Mouse (Mus musculus) CH12.LX (cell line): ENCODE measurements at regions not wholly inside any gene's neighbourhood (a gene's known extent, or its start where the extent isn't known, plus 50 kb on each side); places are given as distances from the start of the nearest gene placed in this dataset.

Experiments used
- DNase-seq: peaks from one replicate; pipeline ENCODE4 v3.0.0-alpha.2; 2013; ENCODE audit errors: extremely low read depth
- H3K27ac ChIP-seq: 2 replicates; pipeline ENCODE4 v1.5.1; 2012; ENCODE audit warnings: low read depth, mild to moderate bottlenecking, control low read depth, moderate library complexity; ENCODE audit not compliant: insufficient read depth
- H3K27me3 ChIP-seq: replicated peaks from 2 replicates; pipeline ENCODE3; 2012; ENCODE audit warnings: inconsistent platforms
- H3K36me3 ChIP-seq, 2 experiments: replicated peaks in 1 of 2; 2 replicates each; pipeline versions ENCODE3 to v1.6.1; 2012; ENCODE audit warnings: inconsistent platforms in 1 of 2, low read length in 1 of 2, mild to moderate bottlenecking in 1 of 2, mixed read lengths in 1 of 2, moderate library complexity in 1 of 2; ENCODE audit not compliant: control insufficient read depth in 1 of 2, insufficient read depth in 1 of 2
- H3K4me1 ChIP-seq, 2 experiments: 2 replicates each; pipeline ENCODE4 v1.6.1; 2012; ENCODE audit warnings: inconsistent platforms in 1 of 2, moderate library complexity in 1 of 2; ENCODE audit not compliant: insufficient read depth in 2 of 2, control insufficient read depth in 1 of 2
- H3K4me2 ChIP-seq: 2 replicates; pipeline ENCODE4 v1.6.1; 2012; ENCODE audit warnings: low read depth, mild to moderate bottlenecking, control low read depth; ENCODE audit not compliant: poor library complexity, insufficient read depth, severe bottlenecking
- H3K4me3 ChIP-seq, 3 experiments: fragments of 150-350 bp in 1 of 3; sonication (generic) in 1 of 3; replicated peaks in 1 of 3; 2 replicates each; pipeline versions ENCODE3 to v1.5.1; 2011 to 2012; ENCODE audit warnings: low read depth in 2 of 3, low read length in 2 of 3, mild to moderate bottlenecking in 2 of 3, moderate library complexity in 2 of 3, control low read depth in 1 of 3, improper control_type of control experiment in 1 of 3, inconsistent platforms in 1 of 3, mixed read lengths in 1 of 3; ENCODE audit not compliant: poor library complexity in 1 of 3
- H3K79me2 ChIP-seq: replicated peaks from 2 replicates; pipeline ENCODE4 v1.6.1; 2012; ENCODE audit warnings: mild to moderate bottlenecking, moderate library complexity; ENCODE audit not compliant: control insufficient read depth, poor library complexity, insufficient read depth, severe bottlenecking; ENCODE audit errors: extremely low read depth
- H3K9ac ChIP-seq: 2 replicates; pipeline ENCODE4 v1.6.1; 2012; ENCODE audit warnings: low read depth, mild to moderate bottlenecking, control low read depth, moderate library complexity; ENCODE audit not compliant: insufficient read depth
- H3K9me3 ChIP-seq: replicated peaks from 2 replicates; pipeline ENCODE3; 2012; ENCODE audit warnings: low read length, inconsistent platforms, mixed read lengths
- CTCF ChIP-seq, 2 experiments: IDR thresholded peaks in 1 of 2; conservative IDR thresholded peaks in 1 of 2; 2 replicates each; pipeline ENCODE4 v1.5.1; 2011 to 2012; ENCODE audit warnings: low read depth in 2 of 2, low read length in 2 of 2, improper control_type of control experiment in 1 of 2, inconsistent platforms in 1 of 2, mild to moderate bottlenecking in 1 of 2, moderate library complexity in 1 of 2
- ELF1 ChIP-seq: IDR thresholded peaks from 2 replicates; pipeline ENCODE4 v1.6.1; 2014; ENCODE audit warnings: low read depth, mild to moderate bottlenecking, inconsistent platforms, low read length, improper control_type of control experiment
- ETS1 ChIP-seq: conservative IDR thresholded peaks from 2 replicates; pipeline ENCODE4 v1.6.1; 2012; ENCODE audit warnings: low read depth, mild to moderate bottlenecking, inconsistent platforms, low read length, improper control_type of control experiment, moderate library complexity
- GABPA ChIP-seq: IDR thresholded peaks from 2 replicates; pipeline ENCODE4 v1.6.1; 2012; ENCODE audit warnings: low read depth, low read length, improper control_type of control experiment, inconsistent platforms; ENCODE audit not compliant: insufficient replicate concordance
- IRF4 ChIP-seq: IDR thresholded peaks from 2 replicates; pipeline ENCODE4 v1.6.1; 2014; ENCODE audit warnings: low read depth, mild to moderate bottlenecking, inconsistent platforms, low read length, improper control_type of control experiment
- JUN ChIP-seq: IDR thresholded peaks from 2 replicates; pipeline ENCODE4 v1.6.1; 2011; ENCODE audit warnings: low read depth, mild to moderate bottlenecking, low read length, improper control_type of control experiment, moderate library complexity; ENCODE audit not compliant: insufficient read depth
- JUND ChIP-seq: conservative IDR thresholded peaks from 2 replicates; pipeline ENCODE4 v1.6.1; 2011; ENCODE audit warnings: low read depth, low read length, improper control_type of control experiment
- MAX ChIP-seq: IDR thresholded peaks from 2 replicates; pipeline ENCODE4 v1.6.1; 2011; ENCODE audit warnings: low read length, improper control_type of control experiment
- MAZ ChIP-seq: IDR thresholded peaks from 2 replicates; pipeline ENCODE4 v1.6.1; 2012; ENCODE audit warnings: low read depth, mild to moderate bottlenecking, inconsistent platforms, low read length, improper control_type of control experiment, moderate library complexity
- MXI1 ChIP-seq: IDR thresholded peaks from 2 replicates; pipeline ENCODE4 v1.6.1; 2011; ENCODE audit warnings: mild to moderate bottlenecking, low read depth, low read length, improper control_type of control experiment
- MYC ChIP-seq: IDR thresholded peaks from 2 replicates; pipeline ENCODE4 v1.6.1; 2011; ENCODE audit warnings: low read depth, mild to moderate bottlenecking, improper control_type of control experiment, low read length
- NRF1 ChIP-seq: IDR thresholded peaks from 2 replicates; pipeline ENCODE4 v1.6.1; 2014; ENCODE audit warnings: low read depth, mild to moderate bottlenecking, inconsistent platforms, low read length, improper control_type of control experiment, moderate library complexity
- POLR2A ChIP-seq: IDR thresholded peaks from 2 replicates; pipeline ENCODE4 v1.6.1; 2011; ENCODE audit warnings: low read depth, mild to moderate bottlenecking, improper control_type of control experiment, low read length
- RAD21 ChIP-seq: IDR thresholded peaks from 2 replicates; pipeline ENCODE4 v1.6.1; 2011; ENCODE audit warnings: low read depth, mild to moderate bottlenecking, low read length, improper control_type of control experiment, moderate library complexity
- RCOR1 ChIP-seq: conservative IDR thresholded peaks from 2 replicates; pipeline ENCODE4 v1.6.1; 2012; ENCODE audit warnings: low read depth, mild to moderate bottlenecking, inconsistent platforms, low read length, improper control_type of control experiment
- SIN3A ChIP-seq: IDR thresholded peaks from 2 replicates; pipeline ENCODE4 v1.6.1; 2012; ENCODE audit warnings: low read length, improper control_type of control experiment, inconsistent platforms
- TBP ChIP-seq: conservative IDR thresholded peaks from 2 replicates; pipeline ENCODE4 v1.6.1; 2011; ENCODE audit warnings: low read depth, low read length, improper control_type of control experiment
- TCF12 ChIP-seq: IDR thresholded peaks from 2 replicates; pipeline ENCODE4 v1.6.1; 2014; ENCODE audit warnings: low read depth, mild to moderate bottlenecking, inconsistent platforms, low read length, improper control_type of control experiment
- UBTF ChIP-seq: IDR thresholded peaks from 2 replicates; pipeline ENCODE4 v1.6.1; 2012; ENCODE audit warnings: low read depth, mild to moderate bottlenecking, inconsistent platforms, low read length, improper control_type of control experiment, moderate library complexity
- USF1 ChIP-seq: IDR thresholded peaks from 2 replicates; pipeline ENCODE4 v1.6.1; 2014; ENCODE audit warnings: low read depth, mild to moderate bottlenecking, inconsistent platforms, low read length, improper control_type of control experiment
- USF2 ChIP-seq: conservative IDR thresholded peaks from 2 replicates; pipeline ENCODE4 v1.6.1; 2011; ENCODE audit warnings: low read depth, low read length, improper control_type of control experiment
- ZC3H11A ChIP-seq: IDR thresholded peaks from 2 replicates; pipeline ENCODE4 v1.6.1; 2012; ENCODE audit warnings: low read depth, mild to moderate bottlenecking, inconsistent platforms, low read length, improper control_type of control experiment
- ZKSCAN1 ChIP-seq: IDR thresholded peaks from 2 replicates; pipeline ENCODE4 v1.6.1; 2012; ENCODE audit warnings: low read depth, inconsistent platforms, low read length, improper control_type of control experiment, borderline replicate concordance
- ZMIZ1 ChIP-seq: IDR thresholded peaks from 2 replicates; pipeline ENCODE4 v1.6.1; 2012; ENCODE audit warnings: low read depth, mild to moderate bottlenecking, inconsistent platforms, low read length, improper control_type of control experiment
- ZNF384 ChIP-seq: IDR thresholded peaks from 2 replicates; pipeline ENCODE4 v1.6.1; 2012; ENCODE audit warnings: low read depth, low read length, improper control_type of control experiment, inconsistent platforms
- dilution Hi-C: fragments of 300-500 bp; cut with MboI; formaldehyde crosslinking; loops from 2 replicates; pipeline ENCODE4 v1.14.3; 2020; ENCODE audit warnings: low sequenced_read_pairs; ENCODE audit not compliant: extremely low pct_unique_long_range_greater_than_20kb, extremely low pct_ligation_motif_present
- in situ Hi-C: fragments of 300-500 bp; cut with MboI; formaldehyde crosslinking; loops from 3 replicates; pipeline ENCODE4 v1.14.3; 2019; ENCODE audit warnings: low sequenced_read_pairs, low pct_ligation_motif_present, low pct_unique_long_range_greater_than_20kb, mixed read lengths

DNA sequence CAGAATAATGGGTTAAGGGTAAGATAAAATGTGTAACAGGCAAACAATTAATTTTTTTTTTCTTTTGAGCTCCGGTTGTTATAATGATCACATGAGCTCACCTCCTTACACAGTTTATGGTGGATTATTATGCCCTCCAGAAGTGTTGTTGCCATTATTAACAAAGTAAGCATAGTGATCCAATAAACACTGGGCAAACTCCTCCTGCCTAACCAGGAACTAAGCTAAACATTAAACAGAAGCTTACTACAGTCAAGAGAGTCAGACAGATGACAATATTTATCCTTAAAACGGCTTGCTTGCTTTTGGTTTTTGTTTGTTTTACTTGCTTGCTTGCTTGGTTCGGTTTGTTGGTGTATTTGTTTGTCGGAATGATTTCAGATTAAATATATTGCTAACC, 153.3 kb upstream of the Tmc1 start:
- H3K4me3 ChIP-seq, result no peak overlapping the region
- no peaks in the 10 kb centered on the region for H3K27me3 ChIP-seq
- dilution Hi-C loops, result no loop called here
- in situ Hi-C loops, result no loop called here
- no peak for TF ChIP-seq CTCF (conservative IDR thresholded peaks at IDR 0.05 in 1 of 2, IDR thresholded peaks at IDR 0.05 in 1 of 2; ENCODE audit: low read depth in 2 of 2, low read length in 2 of 2)
- no peak for TF ChIP-seq UBTF
- no peak for TF ChIP-seq ZMIZ1
- no peak for TF ChIP-seq TBP
- TF ChIP-seq MXI1, result no peak
- no peak for TF ChIP-seq POLR2A
- TF ChIP-seq IRF4, result no peak
- TF ChIP-seq GABPA, result no peak
- TF ChIP-seq MAZ, result no peak
- TF ChIP-seq MAX, result no peak
- no peak for TF ChIP-seq USF1
- TF ChIP-seq ZC3H11A, result no peak
- TF ChIP-seq JUND, result no peak
- H3K9me3 ChIP-seq, result no peaks in the 10 kb centered on the region
- H3K9ac ChIP-seq, result no peak overlapping the region
- H3K79me2 ChIP-seq, result no peaks in the 10 kb centered on the region
- DNase-seq, result no peak
- no peaks in the 10 kb centered on the region for H3K36me3 ChIP-seq
- peaks cover 11 to 28% of the 10 kb centered on the region in 2 experiments for H3K4me1 ChIP-seq
- H3K4me2 ChIP-seq, result no peak overlapping the region
- no peak overlapping the region for H3K27ac ChIP-seq

DNA sequence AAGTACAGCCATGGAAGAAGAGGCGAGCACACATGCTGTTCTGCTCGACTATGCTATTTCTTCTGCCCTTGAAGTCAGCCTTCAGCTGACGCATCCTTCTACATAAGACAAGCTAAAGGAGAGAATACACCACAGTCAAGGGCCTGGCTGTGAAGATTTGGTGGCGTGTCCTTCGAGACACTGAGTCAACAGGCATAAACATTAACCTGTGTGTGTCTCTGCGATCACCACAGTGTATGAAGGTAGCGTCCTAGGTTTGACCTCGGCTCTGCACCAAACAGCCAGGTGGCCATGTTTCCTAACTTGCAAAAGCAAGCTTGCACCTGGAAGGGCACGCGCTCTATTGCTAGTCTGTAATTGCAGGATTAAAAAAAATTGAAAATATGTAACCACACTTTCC, 152.8 kb upstream of the Tmc1 start:
- H3K79me2 ChIP-seq, result no peaks in the 10 kb centered on the region
- DNase-seq, result no peak
- no peaks in the 10 kb centered on the region for H3K27me3 ChIP-seq
- dilution Hi-C loops (no loop called here), in situ Hi-C loops (no loop called here)
- no peak overlapping the region for H3K4me3 ChIP-seq
- no peak overlapping the region for H3K9ac ChIP-seq
- no peaks in the 10 kb centered on the region for H3K9me3 ChIP-seq
- no peak for TF ChIP-seq CTCF (conservative IDR thresholded peaks at IDR 0.05 in 1 of 2, IDR thresholded peaks at IDR 0.05 in 1 of 2; ENCODE audit: low read depth in 2 of 2, low read length in 2 of 2)
- TF ChIP-seq TCF12, result no peak
- no peak for TF ChIP-seq ETS1
- no peak for TF ChIP-seq SIN3A
- TF ChIP-seq ZNF384, result no peak
- TF ChIP-seq NRF1, result no peak
- no peak for TF ChIP-seq USF2
- TF ChIP-seq ELF1, result no peak
- TF ChIP-seq MYC, result no peak
- no peak for TF ChIP-seq RAD21
- TF ChIP-seq MAZ, result no peak
- TF ChIP-seq ZMIZ1, result no peak
- no peak for TF ChIP-seq ZKSCAN1
- no peak for TF ChIP-seq MXI1
- TF ChIP-seq MAX, result no peak
- no peak for TF ChIP-seq RCOR1
- no peak for TF ChIP-seq USF1
- TF ChIP-seq JUN, result no peak
- H3K27ac ChIP-seq, result no peak overlapping the region
- H3K36me3 ChIP-seq, result no peaks in the 10 kb centered on the region
- peaks cover 11 to 24% of the 10 kb centered on the region in 2 experiments for H3K4me1 ChIP-seq
- H3K4me2 ChIP-seq, result peak overlapping the region; percentile 3; the same call in 1 of the 2 replicates
